Mouse (Mus musculus) CD4-positive, CD25-positive, alpha-beta regulatory T cell, adult 4 months (primary cell): ENCODE measurements around the gene Klk1. TPM values are rescaled to one million over a fixed set of nuclear protein-coding genes. Genes with fewer than 3 reads are reported as not detected.

Experiments
- ATAC-seq: one replicate; pipeline ENCODE4 v1.8.0; 2017
- polyA plus RNA-seq, 2 experiments: library from polyadenylated mRNA; unstranded; fragments of 100-300 nt; shearing (Covaris generic); gene quantifications; one replicate each; pipeline ENCODE4 v1.2.1; 2017

The Klk1 gene
- polyA plus RNA-seq, 2 experiments from 2014 or later = 1.0 TPM; not detected in 1

DNA sequence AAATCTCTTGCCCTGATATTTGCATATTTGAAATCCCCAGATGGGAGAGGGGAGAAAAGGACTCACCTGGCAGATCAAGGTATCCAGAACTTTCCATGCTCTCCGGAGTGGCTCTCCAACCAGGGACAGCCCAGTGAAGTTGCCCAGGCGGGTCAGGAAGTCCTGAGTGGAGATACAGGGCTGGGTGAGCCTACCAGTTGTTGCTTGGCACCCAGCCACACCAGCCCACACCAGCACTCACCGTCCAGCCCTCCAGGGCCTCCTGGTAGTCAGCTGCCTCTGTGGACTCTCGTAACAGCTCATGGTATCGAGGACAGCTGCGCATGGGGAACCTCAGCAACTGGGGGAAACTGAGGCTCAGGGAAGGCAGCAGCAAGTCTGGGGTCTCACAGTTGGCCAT, 29.8 kb downstream of the Klk1 start:
- no peak for ATAC-seq

DNA sequence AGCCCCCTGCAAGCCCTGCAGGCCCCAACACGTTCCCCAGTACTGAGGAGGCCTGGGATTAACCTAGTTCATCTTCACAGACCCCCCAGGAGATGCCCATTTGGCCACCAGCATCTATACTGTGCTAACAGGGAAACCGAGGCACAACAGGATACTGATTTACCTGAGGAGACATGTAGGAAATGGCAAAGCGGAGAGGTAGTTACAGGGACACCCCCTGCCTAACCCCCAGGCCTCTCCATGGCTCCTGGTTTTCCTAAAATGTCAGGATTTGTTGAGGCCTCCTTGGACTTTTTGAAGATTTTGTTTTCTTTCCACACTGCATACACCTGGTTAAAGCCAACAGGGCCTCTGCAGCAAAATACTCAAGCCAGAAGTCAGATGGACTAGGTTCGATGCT, 32.1 kb downstream of the Klk1 start, which contains the start of gene Acp4:
TSS of gene Acp4 (minus strand) at position 101 of the 400 bp plus-strand sequence.
- ATAC-seq = no peak

DNA sequence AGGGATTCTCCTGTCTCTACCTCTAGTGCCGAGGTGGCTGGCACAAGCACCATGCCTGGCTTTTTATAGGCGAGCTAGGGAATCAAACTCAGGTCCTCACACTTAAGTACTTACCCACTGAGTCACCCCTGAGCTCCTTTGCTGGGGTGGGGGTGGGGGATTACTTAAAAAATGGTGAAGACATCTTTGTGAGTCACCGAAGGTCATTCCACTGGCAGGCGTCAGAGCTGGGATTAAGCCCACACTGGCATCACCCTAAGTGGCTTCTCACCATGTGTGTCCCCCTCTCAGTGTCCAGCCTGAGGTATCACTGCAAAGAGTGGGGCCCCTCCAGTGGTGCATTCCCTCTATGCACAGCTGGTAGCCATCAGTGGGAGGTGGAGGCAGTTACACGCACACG, 35.2 kb downstream of the Klk1 start:
- ATAC-seq = no peak

DNA sequence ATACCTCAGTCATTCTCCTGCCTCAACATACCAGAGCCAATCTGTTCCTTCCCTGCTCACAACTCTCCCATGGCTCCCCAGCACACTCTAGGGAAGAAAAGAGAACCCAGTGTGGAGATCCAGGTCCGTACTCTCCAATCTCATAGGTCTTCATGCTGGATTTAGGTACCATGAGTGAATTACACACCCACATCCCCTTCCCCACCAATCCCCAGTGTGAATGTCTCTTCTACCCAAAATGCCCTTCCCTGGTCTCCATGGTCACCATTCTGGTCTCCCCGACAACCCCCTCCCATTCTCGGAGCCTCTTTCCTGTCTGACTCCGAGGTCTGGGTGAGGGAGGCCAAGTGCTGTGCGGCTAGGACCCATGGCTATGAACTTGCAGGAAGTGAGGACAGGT, 36.0 kb downstream of the Klk1 start, which contains the start of gene Gm15517:
TSS of gene Gm15517 (plus strand) at position 301 of the 400 bp plus-strand sequence.
- no peak for ATAC-seq

DNA sequence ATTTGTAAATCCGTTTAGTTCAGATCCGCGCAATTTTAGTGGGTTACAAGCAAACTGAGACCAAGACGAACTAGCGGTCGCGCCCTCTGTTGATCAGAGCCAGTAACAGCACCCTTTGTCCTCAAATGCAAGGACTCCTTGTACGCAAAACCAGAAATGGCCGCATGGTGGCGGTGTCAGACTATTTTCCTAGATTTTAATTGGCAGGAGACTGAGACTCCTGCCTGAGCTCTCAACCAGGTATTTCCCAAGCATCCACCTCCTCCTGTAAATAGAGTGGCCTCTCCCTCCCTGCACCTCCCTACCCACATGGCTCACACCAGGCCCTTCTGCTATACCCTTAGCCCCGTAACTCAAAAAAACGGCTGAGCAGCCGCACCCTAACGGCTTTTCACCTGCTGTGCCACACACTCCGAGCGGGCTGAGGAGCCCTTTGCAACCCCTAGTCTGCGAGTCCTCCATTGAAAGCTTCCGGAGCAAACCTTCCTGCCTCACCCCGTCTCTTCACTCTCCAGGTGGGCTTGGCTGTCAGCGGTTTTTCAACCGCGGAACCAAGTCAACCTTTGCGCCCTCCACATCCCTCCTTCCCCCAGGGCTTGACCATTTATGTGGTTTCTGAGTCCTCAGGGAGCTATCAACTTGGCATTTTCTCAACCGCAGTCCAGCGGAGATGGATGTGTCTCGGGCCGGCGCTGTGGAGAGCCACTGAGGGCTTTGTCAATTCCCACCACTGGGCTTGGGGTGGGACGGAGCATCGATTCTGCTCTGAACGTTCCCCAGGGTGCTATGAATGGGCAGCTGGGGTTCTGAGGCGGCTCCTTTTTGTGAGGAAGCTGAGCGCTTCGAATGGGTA, 37.9 kb downstream of the Klk1 start:
- ATAC-seq = peak; percentile 93

DNA sequence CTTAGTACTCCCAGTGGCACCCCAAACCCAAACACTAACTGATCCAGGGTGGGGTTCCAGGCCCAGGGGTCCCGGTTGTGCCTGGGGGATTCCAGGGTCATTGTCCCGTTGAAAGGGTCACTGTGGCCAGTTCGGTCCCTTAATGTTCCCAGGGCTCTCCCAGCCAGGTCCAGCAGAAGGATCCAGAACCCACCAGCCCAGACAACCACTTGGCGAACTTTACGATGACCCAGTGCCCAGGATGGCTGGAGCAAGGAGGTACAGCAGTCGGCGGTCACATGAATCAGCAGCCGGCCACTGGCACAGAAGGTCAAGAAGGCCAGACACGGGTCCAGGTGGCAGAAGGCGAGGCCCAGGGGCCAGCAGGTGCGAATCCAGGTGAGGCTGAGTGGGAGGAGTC, 43.0 kb downstream of the Klk1 start:
- no peak for ATAC-seq

DNA sequence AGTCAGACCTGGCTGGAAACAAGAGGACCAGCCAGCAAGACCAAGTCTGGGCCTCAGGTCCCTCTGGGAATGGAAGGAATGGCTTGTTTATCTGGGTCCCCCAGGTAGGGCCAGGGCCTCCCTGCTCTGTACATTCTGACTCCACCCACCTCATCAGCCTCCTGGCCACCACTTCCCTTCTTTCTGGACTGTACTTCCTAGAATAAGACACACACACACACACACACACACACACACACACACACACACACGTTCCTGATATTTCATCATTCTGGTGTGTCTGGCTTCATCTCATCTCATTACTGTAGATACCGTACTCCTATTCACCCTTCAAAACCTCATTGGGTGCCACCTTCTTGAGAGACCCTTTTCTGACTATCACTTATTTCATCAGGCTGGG, 44.2 kb downstream of the Klk1 start:
- ATAC-seq = no peak

DNA sequence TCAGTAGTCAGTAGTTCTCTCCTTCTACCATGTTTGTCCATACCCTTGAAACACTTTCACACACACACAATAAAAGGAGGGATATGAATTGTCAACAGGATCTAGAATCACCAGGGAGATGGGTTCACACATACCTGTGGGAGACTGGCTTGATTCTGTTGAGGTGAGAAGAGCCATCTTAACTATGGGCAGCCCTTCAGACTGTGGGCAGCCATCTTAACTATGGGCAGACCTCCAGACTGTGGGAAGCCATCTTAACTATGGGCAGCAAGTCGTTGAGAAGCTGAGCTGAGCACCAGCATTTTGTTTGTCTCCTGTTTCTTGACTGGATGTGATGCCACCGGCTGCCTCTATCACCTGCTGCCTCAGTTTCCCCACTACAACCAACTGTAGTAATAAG, 46.1 kb downstream of the Klk1 start:
- ATAC-seq = no peak

DNA sequence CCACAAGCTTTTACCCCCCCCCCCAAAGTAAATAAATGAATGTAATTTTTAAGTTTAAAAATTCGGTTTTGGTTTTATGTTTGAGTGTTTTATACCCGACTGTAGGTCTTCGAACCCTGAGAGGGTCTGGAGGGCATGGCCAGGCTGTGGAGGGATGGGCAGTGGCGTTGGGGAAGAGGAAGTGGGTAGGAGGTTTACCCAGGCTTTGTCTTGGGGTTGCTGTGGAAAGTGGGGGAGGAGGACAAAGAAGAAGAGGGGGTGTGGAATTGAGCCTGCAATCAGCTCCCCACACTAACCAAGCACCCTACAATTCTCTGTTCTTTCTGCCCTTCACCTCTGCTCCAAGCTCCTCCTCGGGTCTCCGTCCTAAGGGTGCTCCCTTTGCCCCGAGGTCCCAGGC, 47.4 kb downstream of the Klk1 start:
- no peak for ATAC-seq

DNA sequence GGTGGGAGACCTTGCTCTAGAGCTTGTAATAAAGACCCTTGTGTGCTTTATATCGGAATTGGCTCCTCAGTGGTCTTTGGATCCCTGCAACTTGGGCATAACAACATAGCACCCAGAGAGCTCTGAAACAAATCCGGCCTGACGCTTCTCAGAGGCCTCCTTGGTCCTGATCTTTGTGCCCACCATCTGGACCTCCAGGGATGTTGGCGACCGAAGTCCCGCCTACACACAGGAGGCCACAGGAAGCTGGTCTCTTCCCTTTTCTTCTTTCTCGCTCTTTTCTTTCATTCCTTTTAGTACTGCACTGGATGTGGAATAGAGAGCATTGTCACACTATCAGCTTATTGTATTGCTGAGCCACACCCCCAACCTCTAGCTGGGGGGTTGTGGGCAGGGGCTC, 48.3 kb downstream of the Klk1 start:
- ATAC-seq = no peak

DNA sequence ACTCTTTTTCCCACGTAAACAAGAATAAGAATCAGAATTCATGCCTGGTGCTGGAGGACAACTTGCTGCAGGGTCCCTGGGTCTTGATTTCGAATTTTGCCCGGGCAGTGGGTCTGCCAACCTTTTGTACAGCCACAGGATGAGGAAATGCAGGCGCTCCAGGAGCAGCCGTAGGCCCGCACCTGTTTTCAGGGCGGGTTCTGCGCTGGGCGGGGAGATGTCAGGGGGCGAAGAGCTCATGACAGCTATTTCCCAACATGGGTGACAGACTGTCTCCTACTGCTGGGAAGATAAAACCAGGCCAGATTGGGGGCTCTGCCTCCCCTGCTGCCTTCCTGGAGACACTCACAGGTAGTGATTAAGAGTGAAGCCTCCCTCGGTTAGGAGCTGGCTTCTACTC, 48.9 kb downstream of the Klk1 start:
- ATAC-seq = no peak

DNA sequence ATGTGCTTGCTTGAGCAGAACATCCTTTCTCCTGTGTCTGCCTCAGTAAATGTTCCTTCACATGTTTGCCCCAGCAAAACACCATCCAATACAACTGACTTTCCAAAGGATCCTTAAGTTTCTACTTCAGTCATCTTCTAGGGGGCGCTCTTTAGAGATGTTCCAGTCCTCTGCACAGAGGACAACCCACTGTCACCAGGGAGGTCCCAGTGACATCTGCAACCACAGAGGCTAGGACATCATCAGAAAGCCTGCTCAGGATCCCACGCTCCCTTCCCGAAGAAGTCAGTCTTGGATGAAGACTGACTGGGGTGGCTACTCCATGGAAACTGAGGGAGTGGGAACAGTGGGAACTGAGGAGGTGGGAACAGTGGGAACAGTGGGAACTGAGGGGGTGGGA, 50.4 kb downstream of the Klk1 start:
- ATAC-seq = no peak

DNA sequence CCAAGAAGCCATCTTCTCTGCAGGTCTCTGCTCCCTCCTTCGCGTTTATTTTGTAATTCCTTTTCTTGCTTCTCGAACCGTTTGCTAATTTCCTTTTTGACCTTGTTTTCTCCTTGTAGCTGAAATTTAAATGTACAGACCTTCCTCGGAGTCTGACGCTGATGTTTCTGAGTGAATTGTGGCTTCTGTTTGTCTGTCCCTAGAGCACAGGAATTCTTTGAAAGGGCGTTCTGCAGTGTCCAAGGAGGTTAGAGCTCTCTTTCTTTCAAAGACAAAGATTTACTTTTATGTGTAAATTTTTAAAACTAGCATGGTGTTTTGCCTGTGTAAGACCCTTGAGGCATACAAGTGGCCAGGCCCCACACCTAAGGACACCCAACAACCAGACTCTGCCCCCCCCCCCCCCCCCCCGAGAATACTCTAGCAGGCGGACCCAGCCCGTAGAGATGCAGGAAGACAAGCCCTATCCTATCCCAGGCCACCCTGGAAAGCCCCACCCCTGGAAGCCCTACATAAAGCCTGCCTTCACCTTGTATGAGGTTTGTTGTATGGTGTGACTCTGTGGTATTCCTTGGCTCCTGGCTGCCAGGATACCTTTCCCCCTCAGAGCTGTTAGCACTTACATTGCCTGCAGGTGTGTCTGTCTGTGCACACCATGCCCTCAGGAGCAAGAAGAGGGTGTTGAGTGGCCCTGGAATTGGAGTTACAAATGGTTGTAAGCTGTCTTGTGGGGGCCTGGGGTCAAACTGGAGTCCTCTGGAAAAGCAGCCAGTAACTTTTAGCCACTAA, 51.5 kb downstream of the Klk1 start:
- no peak for ATAC-seq

DNA sequence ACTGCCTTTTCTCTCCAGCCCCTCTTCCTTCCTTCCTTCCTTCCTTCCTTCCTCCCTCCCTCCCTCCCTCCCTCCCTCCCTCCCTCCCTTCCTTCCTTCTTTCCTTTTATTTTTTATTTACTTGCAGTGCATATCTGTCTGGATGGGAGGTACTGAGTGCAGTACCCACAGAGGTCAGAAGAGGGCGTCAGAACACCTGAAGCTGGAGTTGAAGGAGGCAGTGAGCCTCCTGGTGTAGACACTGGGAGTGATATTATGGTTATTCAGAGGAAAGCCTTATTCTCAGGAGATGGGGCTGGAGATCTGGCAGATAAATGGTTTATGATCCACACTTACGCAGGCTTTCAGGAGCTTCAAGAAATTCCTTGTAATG, 52.1 kb downstream of the Klk1 start:
- ATAC-seq = no peak

Other genes with a start within 250 kb of the Klk1 start
- gene Klk1b9, start 249.3 kb upstream of the Klk1 start, polyA plus RNA-seq = not detected
- not detected for gene Klk1b11, start 229.5 kb upstream of the Klk1 start, polyA plus RNA-seq
- gene Klk1b26, start 213.2 kb upstream of the Klk1 start, polyA plus RNA-seq = not detected
- 1 to 10 TPM; 1.7 to 5.7 TPM for gene Klk1b27, start 173.1 kb upstream of the Klk1 start, polyA plus RNA-seq
- gene Klk1b21, start 123.0 kb upstream of the Klk1 start, polyA plus RNA-seq = not detected
- not detected for gene Klk1b22, start 112.7 kb upstream of the Klk1 start, polyA plus RNA-seq
- not detected for gene Klk1b16, start 88.6 kb upstream of the Klk1 start, polyA plus RNA-seq
- gene Klk1b24, start 37.1 kb upstream of the Klk1 start, polyA plus RNA-seq = not detected
- gene Klk1b3, start 27.2 kb upstream of the Klk1 start, polyA plus RNA-seq = not detected
- gene Klk1b4, start 17.9 kb upstream of the Klk1 start, polyA plus RNA-seq = not detected
- gene Klk1b5, start 9.4 kb upstream of the Klk1 start, polyA plus RNA-seq = not detected
- not detected for gene Gm36864, start 10.8 kb downstream of the Klk1 start, polyA plus RNA-seq
- gene 1700028J19Rik, start 21.3 kb downstream of the Klk1 start, polyA plus RNA-seq = 1 to 10 TPM in 1 of 2 experiments, under 1 TPM in 1; 0.93 to 1.7 TPM
- gene 2410002F23Rik, start 21.4 kb downstream of the Klk1 start, polyA plus RNA-seq = 100 to 1,000 TPM; 101 to 192 TPM
- gene Acp4, start 32.0 kb downstream of the Klk1 start, polyA plus RNA-seq = not detected
- not detected for gene Gm15517, start 36.1 kb downstream of the Klk1 start, polyA plus RNA-seq
- under 1 TPM; 0.35 to 0.66 TPM for gene Clec11a, start 81.5 kb downstream of the Klk1 start, polyA plus RNA-seq
- gene Shank1, start 84.9 kb downstream of the Klk1 start, polyA plus RNA-seq = under 1 TPM; 0.12 to 0.58 TPM
- gene Syt3, start 158.7 kb downstream of the Klk1 start, polyA plus RNA-seq = not detected
- not detected for gene 1700008O03Rik, start 160.5 kb downstream of the Klk1 start, polyA plus RNA-seq
- not detected for gene Lrrc4b, start 203.7 kb downstream of the Klk1 start, polyA plus RNA-seq
- under 1 TPM in 1 of 2 experiments, not detected in 1; 0.73 TPM for gene Aspdh, start 240.0 kb downstream of the Klk1 start, polyA plus RNA-seq
- 10 to 100 TPM; 54.9 to 76.4 TPM for gene Josd2, start 242.6 kb downstream of the Klk1 start, polyA plus RNA-seq